Mouse (Mus musculus): ENCODE measurements at regions not wholly inside any gene's neighbourhood (a gene's known extent, or its start where the extent isn't known, plus 50 kb on each side); places are given as distances from the start of the nearest gene placed in this dataset.
"Not testable (repeated sequence)": the region's sequence is repeated elsewhere in the genome, so short reads cannot be mapped to it uniquely, and the experiment has no call there.

DNA sequence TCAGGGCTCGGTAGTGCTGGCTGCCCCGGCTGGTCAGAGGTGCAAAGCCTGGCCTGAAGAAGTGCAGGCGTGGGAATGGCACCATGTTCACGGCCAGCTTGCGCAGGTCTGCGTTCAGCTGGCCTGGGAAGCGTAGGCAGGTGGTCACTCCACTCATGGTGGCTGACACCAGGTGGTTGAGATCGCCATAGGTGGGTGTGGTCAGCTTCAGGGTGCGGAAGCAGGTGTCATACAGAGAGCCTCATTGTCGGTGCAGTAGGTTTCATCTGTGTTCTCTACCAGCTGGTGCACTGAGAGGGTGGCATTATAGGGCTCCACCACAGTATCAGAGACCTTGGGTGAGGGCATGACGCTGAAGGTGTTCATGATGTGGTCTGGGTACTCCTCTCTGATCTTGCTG lies 380.1 kb upstream of the Fam49a start:
- DNase-seq (ENCODE audit: inconsistent age in 2 of 2, low spot score in 1 of 2) = not testable (repeated sequence)

DNA sequence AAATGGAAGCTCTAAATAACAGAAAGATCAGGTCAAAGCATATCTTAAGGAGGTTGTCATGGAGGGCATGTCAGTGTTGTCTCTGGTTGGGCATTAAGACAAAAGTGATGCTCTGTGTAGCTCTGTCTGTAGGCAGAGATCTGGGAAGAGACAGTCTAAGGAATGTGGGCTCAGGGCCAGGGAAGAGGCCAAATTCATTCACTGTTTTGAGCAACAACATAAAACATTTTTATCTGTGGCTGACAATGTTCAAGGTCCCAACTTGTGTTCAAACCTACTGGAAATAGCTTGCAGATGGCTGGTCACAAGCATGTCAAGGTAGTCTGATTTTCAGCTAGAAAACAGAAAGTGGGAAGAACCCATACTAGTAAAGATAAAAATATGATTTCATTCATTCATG lies 374.6 kb upstream of the Fam49a start:
- peak; percentile 46 to 82 for DNase-seq (ENCODE audit: inconsistent age in 2 of 2, low spot score in 1 of 2)

DNA sequence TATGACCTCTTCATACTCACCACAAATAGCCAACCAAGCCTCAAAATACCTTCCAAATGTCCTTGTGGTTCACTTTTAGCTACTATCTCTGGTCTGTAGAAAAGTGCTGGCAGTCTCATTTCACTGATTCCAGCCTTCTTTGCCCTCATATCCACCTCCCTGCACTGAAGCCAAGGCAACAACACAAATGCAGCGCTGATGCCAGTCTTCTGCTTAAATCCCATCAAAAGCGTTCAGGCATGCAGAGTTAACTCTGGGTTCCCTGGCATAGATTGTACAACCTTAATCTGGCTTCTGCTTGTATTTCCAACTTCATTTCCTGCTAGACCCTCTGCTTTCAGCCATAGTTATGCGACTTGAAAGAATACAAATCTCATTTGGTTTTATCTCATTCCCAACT lies 362.9 kb upstream of the Fam49a start:
- no peak for DNase-seq (ENCODE audit: inconsistent age in 2 of 2, low spot score in 1 of 2)

DNA sequence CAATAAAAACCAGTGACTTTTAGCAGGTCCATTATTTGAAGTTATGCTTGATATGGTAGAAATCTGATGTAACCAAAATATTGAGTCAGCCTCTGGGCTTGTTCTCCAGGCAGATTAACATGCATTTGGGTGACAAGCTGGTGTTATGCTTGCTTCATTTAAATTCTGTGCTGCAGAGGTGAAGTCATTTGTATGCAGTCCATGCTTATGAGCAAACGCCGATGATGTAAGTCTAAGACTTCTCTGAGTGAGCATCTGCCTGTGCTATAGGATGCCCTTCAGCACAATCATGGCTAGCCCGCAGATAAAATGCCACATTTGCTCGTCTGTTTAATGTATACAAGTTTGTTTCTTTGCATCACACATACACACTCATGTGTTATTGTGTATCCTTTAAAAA lies 355.4 kb upstream of the Fam49a start:
- no peak for DNase-seq (ENCODE audit: inconsistent age in 2 of 2, low spot score in 1 of 2)
